Mouse (Mus musculus): ENCODE results near the gene Agap1.

DNA sequence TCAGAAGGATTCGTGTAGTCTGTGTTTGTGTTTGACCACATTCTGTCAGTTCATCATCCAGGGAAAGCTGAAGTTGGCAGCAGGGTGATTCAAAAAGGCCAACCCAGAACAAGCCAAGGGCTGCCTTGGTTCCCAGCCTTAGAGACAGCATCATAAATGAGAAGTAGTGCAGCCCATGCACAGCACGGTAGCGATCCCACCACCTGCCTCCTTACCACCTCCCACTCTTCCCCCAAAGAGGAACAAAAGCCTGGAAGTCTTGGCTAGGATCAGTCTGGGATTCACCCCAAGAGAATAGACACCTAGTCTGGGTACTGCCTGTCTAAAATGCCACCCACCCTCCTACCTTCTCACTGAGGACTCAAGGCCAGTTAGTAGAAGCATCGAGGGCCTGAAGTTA lies 390.9 kb downstream of the Agap1 start:
- TF ChIP-seq CTCF (IDR thresholded peaks at IDR 0.05; ENCODE audit: low read depth) = no peak
- TF ChIP-seq EP300 (optimal IDR thresholded peaks at IDR 0.05) = no peak

All from stomach, postnatal 0 days (tissue).